Mouse (Mus musculus) MEL (cell line): ENCODE measurements around the gene AF067063. TPM values are rescaled to one million over a fixed set of nuclear protein-coding genes. Genes with fewer than 3 reads are reported as not detected.

Experiments
- DNase-seq: peaks from one replicate; pipeline ENCODE4 v3.0.0; 2011; ENCODE audit warnings: low read depth, low spot score
- H3K27ac ChIP-seq: 2 replicates; pipeline ENCODE4 v1.5.1; 2012; ENCODE audit warnings: low read depth, mild to moderate bottlenecking, control low read depth, low read length, moderate library complexity; ENCODE audit not compliant: control insufficient read depth
- H3K27me3 ChIP-seq, 2 experiments: fragments of 150-350 bp in 1 of 2; sonication (generic) in 1 of 2; 2 replicates each; pipeline ENCODE4 v1.6.1; 2012; ENCODE audit warnings: low read length in 2 of 2, mild to moderate bottlenecking in 2 of 2, improper control_type of control experiment in 1 of 2, moderate library complexity in 1 of 2; ENCODE audit not compliant: insufficient read depth in 2 of 2, control insufficient read depth in 1 of 2
- H3K36me3 ChIP-seq, 2 experiments: 2 replicates each; pipeline ENCODE4 v1.6.1; 2012 to 2014; ENCODE audit warnings: low read length in 2 of 2, improper control_type of control experiment in 1 of 2, inconsistent platforms in 1 of 2, mild to moderate bottlenecking in 1 of 2; ENCODE audit not compliant: insufficient read depth in 2 of 2, control insufficient read depth in 1 of 2
- H3K4me1 ChIP-seq, 2 experiments: fragments of 150-350 bp in 1 of 2; sonication (generic) in 1 of 2; 2 replicates each; pipeline ENCODE4 v1.6.1; 2012; ENCODE audit warnings: low read length in 2 of 2, improper control_type of control experiment in 1 of 2, mild to moderate bottlenecking in 1 of 2; ENCODE audit not compliant: insufficient read depth in 2 of 2, control insufficient read depth in 1 of 2
- H3K4me3 ChIP-seq, 2 experiments: fragments of 150-350 bp in 1 of 2; sonication (generic) in 1 of 2; 2 replicates each; pipeline ENCODE4 v1.5.1; 2012; ENCODE audit warnings: low read depth in 2 of 2, low read length in 2 of 2, mild to moderate bottlenecking in 2 of 2, moderate library complexity in 2 of 2, control low read depth in 1 of 2, improper control_type of control experiment in 1 of 2; ENCODE audit not compliant: control insufficient read depth in 1 of 2, insufficient read depth in 1 of 2
- H3K79me2 ChIP-seq: 2 replicates; pipeline ENCODE4 v1.6.1; 2012; ENCODE audit warnings: mild to moderate bottlenecking, low read length, moderate library complexity; ENCODE audit not compliant: control insufficient read depth, poor library complexity, insufficient read depth
- H3K9ac ChIP-seq: 2 replicates; pipeline ENCODE4 v1.6.1; 2012; ENCODE audit warnings: low read depth, mild to moderate bottlenecking, control low read depth, low read length, moderate library complexity; ENCODE audit not compliant: control insufficient read depth, poor library complexity, severe bottlenecking
- H3K9me3 ChIP-seq: fragments of 150-350 bp; sonication (generic); replicated peaks from 2 replicates; pipeline ENCODE4 v1.6.1; 2012; ENCODE audit warnings: mild to moderate bottlenecking, low read length, improper control_type of control experiment, moderate library complexity; ENCODE audit not compliant: insufficient read depth
- BHLHE40 ChIP-seq: IDR thresholded peaks from 2 replicates; pipeline ENCODE4 v1.6.1; 2012; ENCODE audit warnings: low read depth, mild to moderate bottlenecking, inconsistent platforms, low read length, improper control_type of control experiment, borderline replicate concordance
- CTCF ChIP-seq, 3 experiments: IDR thresholded peaks in 2 of 3; conservative IDR thresholded peaks in 1 of 3; 2 replicates each; pipeline ENCODE4 v1.5.1; 2011 to 2012; ENCODE audit warnings: low read length in 3 of 3, low read depth in 2 of 3, mild to moderate bottlenecking in 2 of 3, improper control_type of control experiment in 1 of 3, inconsistent platforms in 1 of 3, mixed read lengths in 1 of 3, moderate library complexity in 1 of 3; ENCODE audit not compliant: control insufficient read depth in 1 of 3, insufficient read depth in 1 of 3, poor library complexity in 1 of 3, severe bottlenecking in 1 of 3
- E2F4 ChIP-seq: IDR thresholded peaks from 2 replicates; pipeline ENCODE4 v1.6.1; 2011; ENCODE audit warnings: low read depth, low read length, improper control_type of control experiment, borderline replicate concordance
- EP300 ChIP-seq, 2 experiments: IDR thresholded peaks; 2 replicates each; pipeline ENCODE4 v1.6.1; 2011; ENCODE audit warnings: improper control_type of control experiment in 2 of 2, low read length in 2 of 2, low read depth in 1 of 2, mild to moderate bottlenecking in 1 of 2
- ETS1 ChIP-seq: IDR thresholded peaks from 2 replicates; pipeline ENCODE4 v1.6.1; 2012; ENCODE audit warnings: low read depth, mild to moderate bottlenecking, inconsistent platforms, low read length, improper control_type of control experiment, moderate library complexity
- GABPA ChIP-seq: IDR thresholded peaks from 2 replicates; pipeline ENCODE4 v1.6.1; 2012; ENCODE audit warnings: low read depth, mild to moderate bottlenecking, inconsistent platforms, low read length, improper control_type of control experiment, moderate library complexity
- GATA1 ChIP-seq: IDR thresholded peaks from 2 replicates; pipeline ENCODE4 v1.6.1; 2011; ENCODE audit warnings: low read depth, low read length, improper control_type of control experiment
- HCFC1 ChIP-seq: IDR thresholded peaks from 2 replicates; pipeline ENCODE4 v1.6.1; 2012; ENCODE audit warnings: low read depth, mild to moderate bottlenecking, inconsistent platforms, low read length, improper control_type of control experiment, moderate library complexity
- JUND ChIP-seq: IDR thresholded peaks from 2 replicates; pipeline ENCODE4 v1.6.1; 2011; ENCODE audit warnings: low read depth, mild to moderate bottlenecking, improper control_type of control experiment, low read length
- MAFK ChIP-seq: IDR thresholded peaks from 2 replicates; pipeline ENCODE4 v1.6.1; 2011; ENCODE audit warnings: low read depth, mild to moderate bottlenecking, low read length, improper control_type of control experiment, borderline replicate concordance
- MAX ChIP-seq: IDR thresholded peaks from 2 replicates; pipeline ENCODE4 v1.6.1; 2011; ENCODE audit warnings: low read length, improper control_type of control experiment
- MAZ ChIP-seq: IDR thresholded peaks from 2 replicates; pipeline ENCODE4 v1.6.1; 2012; ENCODE audit warnings: low read depth, mild to moderate bottlenecking, inconsistent platforms, low read length, improper control_type of control experiment
- MXI1 ChIP-seq: IDR thresholded peaks from 2 replicates; pipeline ENCODE4 v1.6.1; 2011; ENCODE audit warnings: mild to moderate bottlenecking, low read depth, low read length, improper control_type of control experiment
- MYC ChIP-seq: IDR thresholded peaks from 2 replicates; pipeline ENCODE4 v1.6.1; 2011; ENCODE audit warnings: low read depth, mild to moderate bottlenecking, low read length, improper control_type of control experiment, moderate library complexity
- NELFE ChIP-seq: IDR thresholded peaks from 2 replicates; pipeline ENCODE4 v1.6.1; 2011; ENCODE audit warnings: low read depth, low read length, improper control_type of control experiment
- POLR2A ChIP-seq, 2 experiments: IDR thresholded peaks; 2 replicates each; pipeline ENCODE4 v1.6.1; 2011 to 2012; ENCODE audit warnings: low read length in 2 of 2, mild to moderate bottlenecking in 2 of 2, control low read depth in 1 of 2, improper control_type of control experiment in 1 of 2, low read depth in 1 of 2, moderate library complexity in 1 of 2; ENCODE audit not compliant: control insufficient read depth in 1 of 2, insufficient read depth in 1 of 2, poor library complexity in 1 of 2
- POLR2AphosphoS2 ChIP-seq: IDR thresholded peaks from 2 replicates; pipeline ENCODE4 v1.6.1; 2011; ENCODE audit warnings: low read length, improper control_type of control experiment
- RCOR1 ChIP-seq: IDR thresholded peaks from 2 replicates; pipeline ENCODE4 v1.6.1; 2012; ENCODE audit warnings: low read depth, mild to moderate bottlenecking, inconsistent platforms, low read length, improper control_type of control experiment
- SIN3A ChIP-seq: IDR thresholded peaks from 2 replicates; pipeline ENCODE4 v1.6.1; 2012; ENCODE audit warnings: low read length, improper control_type of control experiment, inconsistent platforms
- SMC3 ChIP-seq: IDR thresholded peaks from 2 replicates; pipeline ENCODE4 v1.6.1; 2011; ENCODE audit warnings: low read depth, low read length, improper control_type of control experiment
- TAL1 ChIP-seq: IDR thresholded peaks from 2 replicates; pipeline ENCODE4 v1.6.1; 2012; ENCODE audit warnings: mild to moderate bottlenecking, inconsistent platforms, low read length, moderate library complexity, mixed read lengths
- TBP ChIP-seq: IDR thresholded peaks from 2 replicates; pipeline ENCODE4 v1.8.0; 2011; ENCODE audit warnings: low read depth, low read length, improper control_type of control experiment
- TCF12 ChIP-seq: IDR thresholded peaks from 2 replicates; pipeline ENCODE4 v1.6.1; 2014; ENCODE audit warnings: low read depth, mild to moderate bottlenecking, inconsistent platforms, low read length, improper control_type of control experiment, moderate library complexity
- USF1 ChIP-seq: IDR thresholded peaks from 2 replicates; pipeline ENCODE4 v1.6.1; 2014; ENCODE audit warnings: low read depth, mild to moderate bottlenecking, inconsistent platforms, low read length, improper control_type of control experiment, moderate library complexity
- USF2 ChIP-seq, 2 experiments: IDR thresholded peaks; 2 replicates each; pipeline ENCODE4 v1.6.1; 2011 to 2012; ENCODE audit warnings: improper control_type of control experiment in 2 of 2, low read length in 2 of 2, borderline replicate concordance in 1 of 2, inconsistent platforms in 1 of 2, low read depth in 1 of 2, mild to moderate bottlenecking in 1 of 2; ENCODE audit not compliant: insufficient read depth in 1 of 2
- ZMIZ1 ChIP-seq: IDR thresholded peaks from 2 replicates; pipeline ENCODE4 v1.6.1; 2012; ENCODE audit warnings: low read depth, mild to moderate bottlenecking, inconsistent platforms, low read length, improper control_type of control experiment, moderate library complexity
- polyA plus RNA-seq, 2 experiments: library from polyadenylated mRNA; stranded (reverse) in 1 of 2; unstranded in 1 of 2; fragments of >175 nt in 1 of 2; fragments of >200 nt in 1 of 2; gene quantifications; 2 replicates each; pipeline versions ENCODE4 v1.2.1 to v1.2.4; 2012; ENCODE audit warnings: low replicate concordance in 2 of 2, low read depth in 1 of 2; ENCODE audit not compliant: insufficient read length in 2 of 2, insufficient read depth in 1 of 2, missing spikeins in 1 of 2
- total RNA-seq: library from RNA; depleted of rRNA; stranded (reverse); fragments of 300-350 nt; gene quantifications from 2 replicates; pipeline ENCODE4 v1.2.3, GENCODE M21; 2012

The AF067063 gene
- total and polyA plus RNA-seq, 3 experiments: not detected

DNA sequence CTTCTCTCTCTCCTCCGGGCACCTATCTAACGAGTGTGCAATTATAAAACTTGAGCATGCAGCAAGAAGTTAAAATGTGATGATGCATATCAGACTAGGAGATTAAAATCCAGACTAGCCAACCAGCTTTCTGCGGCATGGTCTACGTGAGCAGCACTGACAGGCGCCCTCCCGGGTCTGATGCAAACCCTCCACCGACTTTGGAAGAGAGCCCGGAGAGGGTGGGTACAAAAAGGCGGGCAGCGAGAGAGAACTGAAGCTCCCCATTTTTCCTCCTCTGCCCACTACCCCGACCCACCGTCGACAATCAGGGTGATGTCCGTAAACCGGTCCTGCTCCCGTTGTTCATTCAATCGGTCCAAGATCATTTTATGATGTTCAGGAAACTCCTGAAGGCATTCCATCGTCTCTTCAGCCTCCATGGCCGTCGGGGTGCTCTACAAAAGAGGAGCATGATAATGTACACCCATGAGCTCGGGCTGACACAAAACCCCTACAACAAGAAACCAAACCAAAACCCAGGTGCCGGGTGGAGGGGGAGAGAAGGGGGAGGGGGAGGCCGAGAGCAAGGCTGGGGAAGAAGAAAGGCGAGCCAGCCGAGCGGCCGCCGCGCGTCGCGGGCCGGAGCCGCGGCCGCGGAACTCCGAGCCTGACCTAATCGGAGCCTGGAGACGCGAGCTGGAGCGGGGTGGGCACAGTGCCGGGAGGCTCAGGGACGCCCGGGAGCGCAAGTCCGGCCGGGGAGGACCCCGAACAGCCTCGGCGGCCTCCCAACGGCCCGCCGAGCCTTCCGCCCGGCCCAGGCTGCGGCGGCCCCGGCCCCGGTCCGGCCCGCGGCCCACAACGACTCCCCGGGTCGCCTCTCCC lies 39.9 kb downstream of the AF067063 start:
- Histone ChIP-seq H3K27me3 (no peaks in the 10 kb centered on the region), H3K9ac (peak overlapping the region; percentile 96), H3K9me3 (no peaks in the 10 kb centered on the region), H3K4me3 (peak overlapping the region; percentile 92 to 100), H3K4me1 (peaks cover 3 to 13% of the 10 kb centered on the region in 2 experiments; a peak in 3 of 4 replicates), H3K36me3 (peaks cover 25 to 30% of the 10 kb centered on the region in 2 experiments), H3K27ac (peak overlapping the region; percentile 96), H3K79me2 (peaks cover 33% of the 10 kb centered on the region)
- peak; percentile 91 for DNase-seq
- peak; percentile 84 for TF ChIP-seq ZMIZ1
- no peak for TF ChIP-seq JUND
- no peak for TF ChIP-seq USF2 (IDR thresholded peaks at IDR 0.05; ENCODE audit: borderline replicate concordance in 1 of 2, insufficient read depth in 1 of 2, low read depth in 1 of 2, low read length in 2 of 2)
- TF ChIP-seq SIN3A: peak; percentile 86
- peak in 1 of 2 experiments; percentile 54; a peak in 1 of 4 replicates for TF ChIP-seq EP300 (IDR thresholded peaks at IDR 0.05; ENCODE audit: low read depth in 1 of 2, low read length in 2 of 2)
- peak; percentile 66 for TF ChIP-seq POLR2AphosphoS2
- peak; percentile 24; the same call in 1 of the 2 replicates for TF ChIP-seq MAX
- peak; percentile 67 to 70; a peak in 3 of 4 replicates for TF ChIP-seq POLR2A (IDR thresholded peaks at IDR 0.05; ENCODE audit: control insufficient read depth in 1 of 2, insufficient read depth in 1 of 2, low read depth in 1 of 2, low read length in 2 of 2, poor library complexity in 1 of 2)
- TF ChIP-seq RCOR1: no peak
- TF ChIP-seq TBP: peak; percentile 86
- peak; percentile 83 for TF ChIP-seq GATA1
- TF ChIP-seq GABPA: no peak
- TF ChIP-seq SMC3: no peak
- no peak for TF ChIP-seq TAL1
- TF ChIP-seq ETS1: peak; percentile 86
- TF ChIP-seq USF1: no peak
- peak; percentile 44 for TF ChIP-seq NELFE
- TF ChIP-seq MAFK: no peak
- 0 out of 2 replicates have a peak, but pooled peaks have one; percentile 13 for TF ChIP-seq BHLHE40
- no peak for TF ChIP-seq MAZ
- no peak for TF ChIP-seq CTCF (IDR thresholded peaks at IDR 0.05 in 2 of 3, conservative IDR thresholded peaks at IDR 0.05 in 1 of 3; ENCODE audit: control insufficient read depth in 1 of 3, insufficient read depth in 1 of 3, low read depth in 2 of 3, low read length in 3 of 3, poor library complexity in 1 of 3, severe bottlenecking in 1 of 3)
- no peak for TF ChIP-seq E2F4
- TF ChIP-seq MYC: peak; percentile 54; the same call in 1 of the 2 replicates
- TF ChIP-seq TCF12: peak; percentile 18; the same call in 1 of the 2 replicates
- peak; percentile 63; the same call in 1 of the 2 replicates for TF ChIP-seq HCFC1
- peak; percentile 81; the same call in 1 of the 2 replicates for TF ChIP-seq MXI1
